Mouse (Mus musculus): ENCODE data around the gene Adam26a. TPM values are rescaled to one million over a fixed set of nuclear protein-coding genes. Genes with fewer than 3 reads are reported as not detected.
"Not testable (repeated sequence)": the region's sequence is repeated elsewhere in the genome, so short reads cannot be mapped to it uniquely, and the experiment has no call there.

The Adam26a gene
- not detected for total RNA-seq (2021)
- long read RNA-seq, experiment 1, result 0 reads
- long read RNA-seq, experiment 2, result 0 reads

GRCm38 (mm10) chr8:43576607-43577006 is at the start of gene Adam26a:
Adam26a (minus strand) TSS chr8:43576707.
- not testable (repeated sequence) for DNase-seq (ENCODE audit: low spot score in 2 of 2)

GRCm38 (mm10) chr8:43616046-43616445 is 39.5 kb upstream of the Adam26a start:
- no peak for DNase-seq (ENCODE audit: low spot score in 2 of 2)

GRCm38 (mm10) chr8:43603657-43604056 is 27.1 kb upstream of the Adam26a start:
- not testable (repeated sequence) for DNase-seq (ENCODE audit: low spot score in 2 of 2)

- not testable (repeated sequence) for DNase-seq (ENCODE audit: low spot score in 2 of 2)
These were observed 26.7 kb upstream of the Adam26a start for GRCm38 (mm10) chr8:43603166-43603565.

- not testable (repeated sequence) for DNase-seq (ENCODE audit: low spot score in 2 of 2)
These were observed 48.5 kb downstream of the Adam26a start, which contains the start of gene Adam26b for GRCm38 (mm10) chr8:43528006-43528405. Adam26b (minus strand) TSS chr8:43528106.

Other genes with a start within 250 kb of the Adam26a start
- not detected for gene Adam26b, start 48.6 kb downstream of the Adam26a start, total RNA-seq (2021)
- not detected for gene Gm5346, start 50.6 kb upstream of the Adam26a start, total RNA-seq (2021)
- gene Adam34, start 133.3 kb upstream of the Adam26a start, total RNA-seq (2021), result not detected